In genomic region chr15:10249285-10249684, GRCm38 (mm10) we compare ENCODE assay signal across 18 mouse cellular contexts.
DNase-seq lines count a peak whose midpoint lies in the region; TF ChIP-seq lines count a peak whose summit lies in the region.
"Had no signal": no experiment of that assay in that cellular context is flagged by ENCODE, and none has a peak within 500 bp of the region (broad histone marks: within the 10 kb centered on the region; RNA-seq: fewer than 3 reads in every experiment).

No protein-coding gene starts in this region.

- H3K4me1 ChIP-seq in heart, embryonic 10.5 days = no peaks in the 10 kb centered on the region
- H3K4me1 ChIP-seq in liver, adult 2 months (ENCODE audit: control insufficient read depth, insufficient read depth, low read length) = peaks cover 19% of the 10 kb centered on the region
- H3K4me1 ChIP-seq: embryonic facial prominence, embryonic 10.5 days; midbrain, embryonic 10.5 days; stomach, embryonic 15.5 days had no signal

- no peak for TF ChIP-seq CTCF in liver, adult 2 months (IDR thresholded peaks at IDR 0.05; ENCODE audit: low read depth, low read length)

- no peaks in the 10 kb centered on the region for H3K9me3 ChIP-seq in heart, embryonic 10.5 days
- H3K9me3 ChIP-seq: embryonic facial prominence, embryonic 10.5 days; midbrain, embryonic 10.5 days; stomach, embryonic 15.5 days had no signal

- peak overlapping the region; percentile 17; the same call in 1 of the 2 replicates for H3K9ac ChIP-seq in liver, adult 2 months (ENCODE audit: low read depth, low read length)
- H3K9ac ChIP-seq: liver, embryonic 14.5 days; stomach, embryonic 15.5 days had no signal

- no peak for TF ChIP-seq POLR2A in liver, adult 2 months (IDR thresholded peaks at IDR 0.05; ENCODE audit: extremely low read depth, insufficient read depth, low read length)

- no peaks in the 10 kb centered on the region for H3K36me3 ChIP-seq in heart, embryonic 10.5 days
- no peaks in the 10 kb centered on the region for H3K36me3 ChIP-seq in liver, adult 2 months (ENCODE audit: control insufficient read depth, insufficient read depth, low read length)
- H3K36me3 ChIP-seq: embryonic facial prominence, embryonic 10.5 days; midbrain, embryonic 10.5 days; stomach, embryonic 15.5 days had no signal

- peak; percentile 2 to 11 for DNase-seq in heart, adult 9 months (ENCODE audit: low spot score in 2 of 2)
- no peak for DNase-seq in heart, embryonic 10.5 days (ENCODE audit: low spot score)
- DNase-seq in liver, adult 2 months (ENCODE audit: extremely low read depth, low read depth, low spot score) = peak; percentile 98
- no peak for DNase-seq in liver
- peak; percentile 15 for DNase-seq in gastrocnemius, adult 18-20 months (ENCODE audit: low spot score)
- DNase-seq in gonadal fat pad, adult 2 months (ENCODE audit: low read depth) = peak; percentile 81
- DNase-seq in frontal cortex, postnatal 10 days (ENCODE audit: low spot score in 2 of 2) = no peak
- DNase-seq in layer of hippocampus, adult 8-10 months (ENCODE audit: low spot score in 2 of 2) = no peak
- DNase-seq: cerebellum, adult 2 months; lung, postnatal 10 days; right cerebral cortex, postnatal 4 days; thymus, postnatal 25 days had no signal

- no peak overlapping the region for H3K4me3 ChIP-seq in heart, embryonic 10.5 days
- H3K4me3 ChIP-seq in liver, adult 2 months (ENCODE audit: insufficient read depth, low read depth, low read length) = no peak overlapping the region
- H3K4me3 ChIP-seq: embryonic facial prominence, embryonic 10.5 days; layer of hippocampus, adult 2 months; midbrain, embryonic 10.5 days; myocyte; stomach, embryonic 15.5 days had no signal

- peaks cover 10% of the 10 kb centered on the region; the same call in 1 of the 2 replicates for H3K79me2 ChIP-seq in liver, adult 2 months (ENCODE audit: control insufficient read depth, insufficient read depth, low read length)

- H3K27ac ChIP-seq in heart, embryonic 10.5 days = no peak overlapping the region
- peak overlapping the region; percentile 51 for H3K27ac ChIP-seq in liver, adult 2 months (replicated peaks; ENCODE audit: insufficient read depth, low read depth, low read length)
- H3K27ac ChIP-seq: embryonic facial prominence, embryonic 10.5 days; layer of hippocampus, adult 2 months; liver, embryonic 14.5 days; midbrain, embryonic 10.5 days; stomach, embryonic 15.5 days had no signal

- WGBS in heart, embryonic 10.5 days = 82% methylated on average over 4 of the region's 4 CpGs
- WGBS in liver, adult 2 months = 28% methylated on average over 4 of the region's 4 CpGs

- no peaks in the 10 kb centered on the region for H3K27me3 ChIP-seq in heart, embryonic 10.5 days (ENCODE audit: insufficient read depth, poor library complexity, severe bottlenecking)
- no peaks in the 10 kb centered on the region for H3K27me3 ChIP-seq in liver, adult 2 months (ENCODE audit: control insufficient read depth, insufficient read depth, low read length)
- H3K27me3 ChIP-seq: stomach, embryonic 15.5 days had no signal

Comparison
In these comparisons a context has a peak if more than half of its experiments do, and no peak if none do; other contexts are left out.
1. DNase-seq: peak in heart, adult 9 months (2 of 2), liver, adult 2 months (single experiment), gastrocnemius, adult 18-20 months (single experiment) and gonadal fat pad, adult 2 months (single experiment); none in heart, embryonic 10.5 days (single experiment), liver (single experiment), frontal cortex, postnatal 10 days (0 of 2) and layer of hippocampus, adult 8-10 months (0 of 2).